Mouse (Mus musculus): ENCODE measurements around the gene Gm8165.
"Not testable (repeated sequence)": the region's sequence is repeated elsewhere in the genome, so short reads cannot be mapped to it uniquely, and the experiment has no call there.

Gene Gm8165

GRCm38 (mm10) chr14:43677099-43677498 is at the start of gene Gm8165:
Gene Gm8165 (minus strand): TSS chr14:43677199.
- DNase-seq (ENCODE audit: low read depth, low spot score): not testable (repeated sequence)

GRCm38 (mm10) chr14:43697621-43698020 is 20.6 kb upstream of the Gm8165 start, which contains the start of gene Gm7324:
Gene Gm7324 (plus strand): TSS chr14:43697828.
- not testable (repeated sequence) for DNase-seq (ENCODE audit: low read depth, low spot score)
